Mouse (Mus musculus) liver, adult (tissue): ENCODE data around the gene Nbea.

Experiments used
- GATA4 ChIP-seq: IDR thresholded peaks from 2 replicates; pipeline ENCODE4 v1.6.1; 2014; ENCODE audit warnings: mild to moderate bottlenecking, low read length; ENCODE audit not compliant: insufficient replicate concordance

The Nbea gene

DNA sequence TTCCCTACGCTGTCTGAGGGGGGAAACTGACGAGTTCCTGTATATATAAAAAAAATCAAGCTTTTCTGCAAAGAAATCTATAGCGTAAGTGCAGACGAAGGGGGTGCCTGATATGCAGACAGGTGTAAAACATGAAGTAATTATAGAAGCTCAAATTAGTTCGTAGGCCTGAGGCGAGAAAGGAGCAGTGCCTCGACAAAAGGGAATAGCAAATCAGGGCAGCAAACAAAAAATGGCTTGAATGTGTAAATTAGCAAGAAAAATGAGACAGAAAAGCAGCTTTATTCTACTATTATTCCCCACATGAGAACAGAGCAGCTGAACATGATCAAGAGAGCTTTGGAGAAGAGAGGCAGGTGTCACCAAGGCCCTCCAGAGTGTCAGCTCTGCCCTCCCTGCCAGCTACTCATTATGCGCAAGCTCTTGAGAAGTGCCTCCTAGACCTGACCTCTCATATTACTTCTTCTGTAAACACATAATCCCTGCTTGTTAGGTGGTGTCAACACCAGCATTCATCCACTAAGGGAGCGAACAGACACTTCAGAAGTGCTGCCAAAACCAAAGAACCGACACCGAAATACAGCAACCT, 426.8 kb downstream of the Nbea start:
- no peak for TF ChIP-seq GATA4

DNA sequence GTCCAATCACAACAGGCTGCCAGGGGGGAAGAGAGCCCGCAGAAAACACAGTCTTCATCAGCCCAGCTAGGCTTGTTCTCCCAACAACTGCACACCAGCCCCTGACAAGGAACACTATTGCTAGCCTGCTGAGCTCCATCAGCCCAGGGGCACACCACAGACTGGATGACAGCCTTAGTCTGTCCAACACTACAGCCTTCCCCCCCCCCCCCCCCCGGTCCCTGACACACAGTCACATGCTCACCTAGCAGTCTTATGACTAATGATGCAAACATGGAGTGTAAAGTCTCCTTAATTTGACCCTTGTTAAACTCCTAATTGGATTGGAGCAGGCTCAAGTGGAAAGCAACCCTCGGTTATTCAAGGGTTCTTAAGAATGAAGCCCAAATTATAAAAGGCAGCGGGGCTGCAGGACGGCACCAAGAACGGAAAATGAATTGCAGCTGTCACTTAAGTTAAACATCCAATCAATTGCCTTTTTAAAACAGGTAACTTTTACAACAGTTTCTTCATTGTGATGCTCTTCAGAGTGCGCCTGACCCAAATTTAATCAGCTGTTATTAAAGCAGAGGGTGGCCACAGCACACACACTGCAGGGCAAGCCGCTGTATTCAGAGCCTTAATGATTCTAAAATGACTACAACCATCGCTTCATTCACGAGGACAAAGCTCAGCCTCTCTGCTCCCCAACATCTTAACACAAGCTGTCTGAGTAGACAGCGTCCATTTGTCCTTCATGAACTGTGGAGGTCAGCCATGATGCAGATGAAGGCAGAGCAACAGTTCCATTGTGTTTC, 427.5 kb downstream of the Nbea start:
- TF ChIP-seq GATA4, result no peak

DNA sequence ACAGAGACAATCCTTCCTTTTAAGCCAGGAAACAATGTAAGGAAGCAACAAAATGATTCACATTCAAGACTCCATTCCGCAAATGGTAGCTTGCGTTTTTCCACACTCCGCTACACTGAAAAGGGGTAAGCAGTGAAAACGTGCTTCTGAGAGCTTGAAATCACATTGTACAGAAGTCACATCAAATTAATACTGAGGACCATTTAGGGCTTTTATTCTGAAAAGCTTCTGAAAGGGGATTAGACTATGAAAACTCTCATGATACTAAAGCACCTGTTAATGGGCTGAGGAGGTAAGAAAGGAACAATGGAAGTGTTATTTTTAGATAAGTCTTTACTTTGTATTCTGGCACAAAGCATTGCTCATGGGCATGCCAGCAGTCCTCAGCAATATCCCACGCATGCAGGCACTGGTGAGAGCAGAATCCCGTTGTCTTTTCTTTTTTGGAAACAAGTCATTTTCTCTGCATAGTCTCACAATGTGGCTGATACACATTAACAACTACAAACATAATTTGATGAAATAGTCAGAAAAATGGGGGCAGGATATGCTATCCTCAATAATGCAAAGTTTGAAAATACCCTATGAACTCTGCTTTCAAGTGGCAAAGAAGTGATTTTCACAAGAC, 428.4 kb downstream of the Nbea start:
- TF ChIP-seq GATA4, result no peak

DNA sequence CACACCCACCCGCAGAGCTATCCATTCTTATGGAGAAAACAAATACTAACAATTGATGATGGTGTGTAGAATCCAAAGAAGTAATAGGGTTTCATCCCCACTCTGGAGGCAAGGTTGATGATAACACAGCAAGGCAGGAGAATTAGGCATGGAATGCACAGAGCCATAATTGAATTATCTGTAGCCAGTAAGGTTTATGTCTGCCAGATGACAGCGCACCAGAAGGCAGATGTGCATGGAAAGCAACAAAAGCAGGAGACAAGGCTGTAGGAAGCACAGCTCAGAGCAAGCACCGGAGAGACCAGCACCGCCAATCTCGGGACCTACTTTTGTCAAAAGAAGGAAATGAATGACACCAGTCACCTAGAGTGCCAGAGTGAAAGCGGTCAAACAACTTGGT, 429.6 kb downstream of the Nbea start:
- no peak for TF ChIP-seq GATA4

DNA sequence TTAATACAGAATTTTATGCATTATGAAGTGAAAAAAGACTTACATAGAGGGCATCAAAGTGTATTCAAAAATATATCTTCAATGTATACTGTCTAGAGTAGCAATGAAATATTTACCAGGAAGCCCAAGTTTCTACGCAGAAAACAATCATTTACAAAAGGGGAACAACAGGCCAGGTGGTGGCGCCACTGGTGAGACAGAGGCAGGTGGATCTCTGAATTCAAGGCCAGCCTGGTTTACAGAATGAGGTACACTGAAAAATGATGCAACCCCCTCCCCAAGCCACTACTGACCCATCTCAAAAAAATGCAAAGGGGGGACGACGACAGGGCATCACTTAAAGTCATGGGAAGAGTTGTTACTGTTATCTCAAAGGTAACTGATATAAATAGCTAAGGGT, 430.9 kb downstream of the Nbea start:
- TF ChIP-seq GATA4, result no peak

DNA sequence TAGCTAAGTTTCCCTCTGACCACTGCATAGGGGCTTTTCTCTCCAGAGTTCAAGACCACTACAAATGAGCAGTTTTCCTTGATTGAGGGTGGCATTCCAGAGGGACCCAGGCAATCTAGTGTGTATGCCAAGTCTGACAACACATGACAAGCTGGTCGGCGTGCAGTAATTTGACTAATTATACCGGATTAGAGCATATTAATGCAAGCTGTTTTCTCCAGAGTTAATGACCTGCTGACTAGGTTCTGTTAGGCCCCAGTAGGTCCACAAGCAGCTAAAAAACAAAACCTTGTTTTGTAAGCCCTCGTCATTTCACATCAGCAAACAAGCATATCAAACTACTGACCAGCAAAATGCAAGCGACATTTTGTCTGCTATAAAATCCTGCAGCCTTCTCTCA, 432.1 kb downstream of the Nbea start:
- TF ChIP-seq GATA4, result no peak

DNA sequence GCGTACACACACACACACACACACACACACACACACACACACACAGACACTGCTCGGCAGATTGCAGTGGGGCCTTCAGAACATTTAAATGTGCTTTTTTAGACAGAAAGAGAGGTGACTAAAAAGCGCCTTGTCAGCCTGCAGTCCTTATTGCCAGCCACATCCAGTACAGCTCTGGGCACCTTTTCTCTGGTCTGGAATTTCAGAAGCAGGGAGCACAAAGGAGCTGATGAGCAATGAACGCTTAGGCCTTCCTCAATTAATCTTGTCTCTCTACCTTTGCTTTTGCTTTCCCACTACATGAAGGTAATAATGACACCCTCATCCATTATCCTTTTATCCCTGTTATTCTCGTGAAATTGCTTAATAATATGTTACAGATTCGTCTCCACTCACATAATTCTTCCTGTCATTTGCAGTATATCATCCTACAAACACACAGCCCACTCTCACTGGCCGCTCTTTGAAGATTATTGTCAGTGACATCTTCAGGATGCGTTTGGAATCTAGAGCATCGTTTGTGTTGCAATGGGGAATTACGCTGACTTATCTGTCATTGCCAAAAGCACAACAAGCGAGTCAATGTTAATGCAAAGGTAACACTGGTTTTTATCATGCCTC, 432.9 kb downstream of the Nbea start:
- no peak for TF ChIP-seq GATA4

DNA sequence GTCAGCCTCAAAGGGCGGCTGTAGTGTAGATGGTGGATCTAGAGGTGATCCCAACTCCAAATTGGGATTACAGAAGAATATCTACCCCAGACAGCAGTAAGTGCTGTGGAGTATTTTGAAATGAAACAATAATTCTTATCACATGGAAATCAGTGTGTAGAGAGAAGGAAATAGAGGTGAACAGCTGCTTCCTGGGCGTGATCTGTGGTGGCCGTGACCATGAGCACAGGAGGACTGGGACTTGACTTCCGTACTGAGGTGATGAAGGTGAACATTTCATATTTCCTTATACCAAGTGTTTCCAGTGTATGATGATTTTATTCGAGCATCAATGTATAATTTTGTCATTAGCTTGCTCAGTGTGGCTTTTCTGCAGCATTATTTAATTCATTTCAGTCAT, 439.6 kb downstream of the Nbea start:
- no peak for TF ChIP-seq GATA4

DNA sequence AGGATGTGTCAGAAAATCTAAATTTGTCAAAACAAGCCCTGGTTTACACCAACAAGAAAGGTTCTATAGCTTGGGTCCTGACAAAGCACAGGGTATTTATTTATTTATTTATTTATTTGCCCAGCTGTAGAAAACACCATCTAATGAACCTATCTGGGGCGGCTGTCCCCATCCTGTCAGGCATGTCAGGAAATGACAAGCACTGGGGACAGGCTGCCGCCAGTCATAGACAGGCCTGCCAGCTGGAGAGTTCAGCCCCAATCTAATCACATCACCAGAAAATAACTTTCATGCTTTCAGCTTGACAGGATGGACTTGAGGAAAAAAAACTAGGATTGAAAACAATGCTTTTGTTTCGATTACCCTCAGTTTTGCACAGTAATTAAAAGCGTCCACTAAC, 440.8 kb downstream of the Nbea start:
- no peak for TF ChIP-seq GATA4

DNA sequence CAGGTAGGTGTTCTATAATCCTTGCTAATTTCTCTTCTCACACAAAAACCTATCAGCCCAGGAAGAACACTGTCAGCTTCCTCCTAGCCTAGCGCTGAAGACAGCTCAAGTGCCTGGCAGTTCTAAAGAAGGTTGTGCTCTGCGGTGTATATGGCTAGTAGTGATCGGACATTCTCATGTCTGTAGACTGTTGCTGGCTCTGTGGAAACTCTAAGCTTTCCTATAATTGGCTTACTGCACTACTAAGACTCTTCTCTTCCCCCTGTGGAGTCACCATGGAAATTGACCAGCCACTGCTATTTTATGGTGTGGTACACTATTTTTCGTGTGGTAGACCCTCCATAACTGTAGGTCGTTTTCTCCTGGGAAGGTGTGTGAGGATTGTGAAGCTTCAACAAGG, 441.3 kb downstream of the Nbea start:
- no peak for TF ChIP-seq GATA4

DNA sequence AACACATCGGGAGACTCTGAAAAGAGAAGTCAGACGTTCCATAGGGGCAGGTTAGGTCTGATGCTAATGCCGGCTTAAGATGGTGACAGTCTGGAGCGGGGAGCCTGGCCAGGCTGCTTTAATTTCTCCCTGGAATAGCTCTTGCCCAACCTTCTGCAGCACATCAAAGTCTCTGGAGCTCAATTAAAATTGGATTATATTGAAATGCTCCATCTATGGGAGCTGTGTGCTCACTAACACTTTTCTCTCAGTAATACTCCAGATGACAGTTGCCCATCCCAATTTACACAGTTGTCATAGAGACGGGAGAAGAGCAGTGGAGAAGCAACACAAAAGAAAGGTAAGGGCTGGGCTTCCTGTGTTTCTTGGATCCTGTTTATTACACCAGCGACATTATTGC, 442.1 kb downstream of the Nbea start:
- TF ChIP-seq GATA4, result no peak

DNA sequence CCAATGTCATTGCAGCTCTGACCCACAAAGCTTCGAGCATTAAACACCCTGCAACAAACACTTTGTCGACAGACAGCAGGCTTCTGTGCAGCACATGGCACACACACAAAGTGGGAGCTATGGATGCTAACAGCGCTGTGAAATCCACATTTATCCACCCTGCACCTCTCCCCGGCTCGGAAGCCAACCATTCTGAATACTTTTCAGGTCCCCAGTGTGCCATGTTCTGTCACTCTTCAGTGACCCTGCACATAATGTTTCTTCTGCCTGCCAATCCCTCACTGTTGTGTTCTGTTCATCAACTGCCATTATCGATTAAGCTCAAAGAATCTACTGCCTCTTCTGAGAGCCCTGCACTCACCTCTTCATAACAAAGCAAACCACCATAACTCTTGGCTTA, 449.8 kb downstream of the Nbea start:
- no peak for TF ChIP-seq GATA4

DNA sequence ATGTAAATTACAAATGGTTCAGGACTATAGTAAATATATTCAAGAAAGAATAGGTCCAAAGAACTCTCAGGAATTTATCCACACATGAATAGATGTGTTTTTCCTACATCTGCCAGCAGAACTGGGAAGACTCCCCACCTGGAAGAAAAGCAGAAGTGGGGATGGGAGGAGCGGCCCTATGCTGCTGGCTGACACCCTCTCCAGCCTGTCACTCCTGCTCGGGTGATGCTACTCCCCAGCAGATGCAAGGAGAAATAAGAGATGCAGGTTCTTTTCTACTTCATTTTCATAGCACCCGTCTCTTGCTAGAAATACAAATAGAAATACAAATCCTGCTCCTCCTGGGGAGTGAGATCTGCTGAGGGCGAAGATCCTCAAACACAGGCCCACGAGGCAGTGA, 453.0 kb downstream of the Nbea start:
- no peak for TF ChIP-seq GATA4

DNA sequence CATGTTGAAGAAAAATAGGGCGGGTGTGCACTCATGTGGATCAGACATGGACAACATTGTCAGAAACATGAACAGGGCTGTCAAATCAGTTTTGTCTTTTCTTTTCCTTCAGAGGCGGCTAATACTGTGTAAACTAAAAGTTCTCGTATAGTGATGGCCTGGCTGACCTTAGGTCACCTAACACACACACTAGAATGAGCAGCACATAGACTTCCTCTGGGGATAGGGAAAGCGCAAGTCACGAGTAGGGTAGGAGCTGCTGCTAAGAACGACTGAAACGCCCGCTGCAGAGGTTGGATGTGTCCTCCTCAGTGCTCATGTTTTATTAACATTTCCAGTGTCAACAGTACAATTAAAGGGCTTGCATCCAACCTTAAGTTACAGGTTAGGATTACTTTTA, 453.4 kb downstream of the Nbea start:
- TF ChIP-seq GATA4, result no peak

DNA sequence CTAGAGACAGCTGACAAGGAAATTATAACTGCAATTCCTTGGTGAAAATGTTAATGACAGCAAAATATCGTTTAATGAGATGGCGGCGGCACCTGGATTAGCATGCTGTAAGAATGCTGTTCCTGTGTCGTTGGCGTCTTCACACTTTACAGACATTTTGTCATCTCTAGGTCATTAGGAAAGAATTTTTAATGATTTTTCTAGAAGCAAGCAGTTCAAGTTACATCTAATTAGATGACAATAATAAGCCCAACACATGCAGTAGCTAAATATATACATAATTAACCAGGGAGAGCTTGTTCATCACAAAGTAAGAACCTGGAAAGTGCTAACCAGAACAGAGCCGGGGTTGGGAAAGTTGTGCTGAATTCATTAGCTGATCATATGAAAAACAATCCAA, 469.2 kb downstream of the Nbea start:
- no peak for TF ChIP-seq GATA4

DNA sequence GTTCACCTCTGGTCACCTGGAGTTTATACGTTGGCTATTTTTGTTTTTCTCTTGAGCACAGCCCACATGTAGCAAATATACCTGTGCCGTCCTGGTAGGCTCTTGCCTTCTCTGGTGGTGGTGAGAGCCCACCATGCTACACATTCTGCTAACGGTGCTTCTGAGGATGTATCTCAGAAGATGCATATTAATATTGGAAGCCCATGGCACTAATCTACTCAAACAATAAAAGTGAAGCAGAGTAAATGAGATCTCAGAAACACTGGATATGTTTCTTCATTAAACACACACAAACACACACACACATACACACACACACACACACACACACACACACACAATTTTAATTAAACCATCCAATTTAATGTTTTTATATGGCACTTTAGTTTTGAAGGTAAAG, 469.6 kb downstream of the Nbea start:
- TF ChIP-seq GATA4, result no peak

DNA sequence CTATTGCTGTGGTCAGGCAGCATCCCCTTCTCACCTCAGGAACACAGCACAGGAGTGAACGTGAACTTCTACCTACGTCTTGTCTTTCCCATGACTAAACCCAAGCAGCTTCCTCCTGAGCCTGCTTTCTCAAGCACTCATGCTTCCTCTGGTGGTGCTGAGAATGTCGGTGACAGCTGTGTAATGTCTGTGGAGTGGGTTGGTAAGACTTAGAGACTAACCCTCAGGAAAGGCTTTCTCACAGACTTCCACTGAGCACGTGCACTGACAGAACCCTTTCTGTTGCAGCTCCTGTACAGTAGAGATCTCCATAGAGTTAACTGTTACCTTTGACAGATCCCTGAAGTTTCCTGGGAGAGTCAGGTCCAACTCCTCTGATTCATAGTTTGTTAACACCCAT, 473.2 kb downstream of the Nbea start:
- TF ChIP-seq GATA4, result no peak

DNA sequence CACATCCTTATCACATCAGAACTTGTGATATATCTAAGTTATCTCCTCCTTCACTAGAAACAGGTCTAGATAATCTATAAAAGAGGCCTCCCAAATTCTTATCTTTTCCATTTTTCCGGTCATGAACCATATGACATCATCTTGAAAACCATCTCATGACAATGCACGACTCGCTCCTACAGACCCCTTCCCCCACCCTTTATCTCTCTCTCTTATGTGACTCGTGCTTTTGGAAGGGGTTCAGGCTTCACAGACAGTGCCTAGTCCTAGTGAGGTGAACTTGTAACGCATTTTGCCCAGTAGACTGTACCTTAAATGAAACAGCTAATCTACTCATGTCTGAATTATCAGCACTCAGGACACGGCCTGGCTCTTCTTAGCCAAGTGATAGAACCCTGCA, 481.9 kb downstream of the Nbea start:
- TF ChIP-seq GATA4, result no peak
